Mouse (Mus musculus) CD4-positive helper T cell, adult 2 months (primary cell): ENCODE results near the gene Wwox.

Source experiments
- DNase-seq: peaks from one replicate; pipeline ENCODE4 v3.0.0-alpha.2; 2012; ENCODE audit warnings: low read depth, missing footprints, low spot score

Wwox gene

GRCm38 (mm10) chr8:115081302-115082207 is 642.1 kb downstream of the Wwox start:
- no peak for DNase-seq

DNA sequence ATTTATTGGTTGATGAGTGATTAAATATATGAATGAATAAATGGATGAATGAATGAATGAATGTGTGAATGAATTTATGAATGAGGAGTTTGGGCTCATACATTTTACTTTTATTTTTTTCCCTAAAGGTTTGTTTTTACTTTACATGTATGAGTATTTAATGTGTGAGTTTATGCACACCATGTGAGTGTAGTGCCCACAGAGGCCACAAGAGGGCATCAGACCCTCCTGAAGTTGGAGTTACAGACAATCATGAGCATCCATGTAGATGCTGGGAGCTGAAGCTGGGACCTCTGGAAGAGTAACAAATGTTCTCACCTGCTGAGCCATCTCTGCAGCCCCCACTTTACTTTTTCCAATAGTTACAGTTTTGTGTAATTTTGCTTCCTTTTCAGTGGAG is 648.7 kb downstream of the Wwox start:
- DNase-seq, result no peak

GRCm38 (mm10) chr8:115089744-115090143 is 650.3 kb downstream of the Wwox start:
- no peak for DNase-seq

GRCm38 (mm10) chr8:115090202-115090601 is 650.7 kb downstream of the Wwox start:
- DNase-seq, result no peak

DNA sequence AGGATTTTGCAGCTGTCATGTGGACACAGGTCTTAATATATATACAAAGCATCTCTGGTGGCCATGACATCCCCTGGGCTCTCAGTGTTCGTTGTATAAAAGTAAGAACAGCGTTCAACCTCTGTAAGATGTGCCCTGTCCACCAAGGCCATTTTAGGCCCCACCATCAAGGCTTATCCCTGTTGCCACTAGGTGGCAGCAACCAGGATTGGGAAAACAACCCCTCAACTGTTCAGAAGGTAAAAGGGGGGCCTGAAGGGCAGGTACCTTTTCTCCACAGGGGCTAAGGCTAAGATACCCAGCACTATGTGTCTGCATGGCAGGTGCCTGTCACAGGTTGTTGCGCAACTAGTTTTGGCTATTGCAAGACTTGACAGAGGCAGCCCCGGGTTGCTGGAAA is 656.1 kb downstream of the Wwox start:
- peak; percentile 44 for DNase-seq

GRCm38 (mm10) chr8:115097988-115098562 is 658.6 kb downstream of the Wwox start:
- DNase-seq, result no peak

- no peak for DNase-seq
These were observed 669.9 kb downstream of the Wwox start for GRCm38 (mm10) chr8:115109309-115109708.

- peak; percentile 61 for DNase-seq
These were observed 671.0 kb downstream of the Wwox start for GRCm38 (mm10) chr8:115110423-115110822.

DNA sequence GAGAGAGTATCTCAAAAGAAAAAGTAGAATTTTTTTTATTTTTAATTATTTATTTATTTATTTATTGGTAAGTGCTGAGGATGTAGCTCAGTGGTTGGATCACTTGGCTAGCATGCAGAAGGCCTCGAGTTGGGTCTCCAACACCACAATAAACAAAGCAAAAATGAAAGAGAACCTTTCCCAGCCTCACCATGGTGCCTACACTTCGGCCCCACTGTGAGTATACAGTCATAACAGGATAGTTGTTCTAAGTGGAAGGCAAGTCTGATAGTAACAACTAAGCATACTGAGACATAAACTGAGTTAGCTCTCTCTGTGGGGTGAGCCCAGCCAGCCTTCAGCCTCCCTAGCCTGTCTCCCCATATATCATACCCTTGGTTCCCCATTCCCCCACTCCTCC is 672.6 kb downstream of the Wwox start:
- DNase-seq, result peak; percentile 29

- no peak for DNase-seq
These were observed 675.0 kb downstream of the Wwox start for GRCm38 (mm10) chr8:115114498-115114897.

GRCm38 (mm10) chr8:115126081-115126480 is 686.6 kb downstream of the Wwox start:
- no peak for DNase-seq

- peak; percentile 41 for DNase-seq
These were observed 687.2 kb downstream of the Wwox start for GRCm38 (mm10) chr8:115126674-115127073.

DNA sequence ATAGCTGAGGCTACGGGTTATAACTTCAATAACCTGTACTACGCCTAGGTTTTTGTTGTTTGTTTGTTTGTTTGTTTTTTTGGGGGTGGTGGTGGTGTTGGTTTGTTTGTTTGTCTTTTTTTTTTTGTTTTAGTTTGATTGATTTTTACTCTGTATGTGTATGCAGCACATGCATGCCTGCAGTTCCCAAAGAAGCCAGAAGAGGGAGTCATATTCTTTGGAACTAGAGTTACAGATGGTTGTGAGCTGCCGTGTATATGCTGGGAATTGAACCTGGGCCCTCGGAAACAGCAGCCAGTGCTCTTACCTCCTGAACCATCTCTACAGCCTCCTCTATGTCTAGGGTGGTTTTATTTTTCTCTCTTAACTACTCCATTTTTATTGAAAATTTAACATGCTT is 689.9 kb downstream of the Wwox start:
- DNase-seq, result peak; percentile 19

DNA sequence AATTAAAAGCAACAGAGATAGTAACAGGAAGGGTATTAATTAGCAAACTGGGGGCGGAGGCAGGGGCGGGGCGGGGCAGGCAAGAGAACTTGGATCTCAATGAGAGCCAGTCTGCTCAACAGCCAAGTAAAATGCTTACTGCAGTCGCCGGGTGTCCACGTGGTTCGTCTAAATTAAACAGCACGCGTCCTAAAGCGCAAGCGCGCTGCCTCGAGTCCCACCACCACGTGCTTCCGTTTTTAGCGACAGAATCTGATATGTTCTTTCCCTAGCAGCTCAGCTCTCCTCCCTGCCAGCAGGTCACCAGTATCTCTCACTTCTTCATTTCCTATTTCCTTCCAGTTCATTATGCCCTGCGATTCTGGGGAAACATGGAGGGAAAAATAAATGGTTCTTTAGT is 693.7 kb downstream of the Wwox start:
- DNase-seq, result no peak

- no peak for DNase-seq
These were observed 694.3 kb downstream of the Wwox start for GRCm38 (mm10) chr8:115133711-115134218.

- peak; percentile 50 for DNase-seq
These were observed 697.4 kb downstream of the Wwox start for GRCm38 (mm10) chr8:115136888-115137287.

DNA sequence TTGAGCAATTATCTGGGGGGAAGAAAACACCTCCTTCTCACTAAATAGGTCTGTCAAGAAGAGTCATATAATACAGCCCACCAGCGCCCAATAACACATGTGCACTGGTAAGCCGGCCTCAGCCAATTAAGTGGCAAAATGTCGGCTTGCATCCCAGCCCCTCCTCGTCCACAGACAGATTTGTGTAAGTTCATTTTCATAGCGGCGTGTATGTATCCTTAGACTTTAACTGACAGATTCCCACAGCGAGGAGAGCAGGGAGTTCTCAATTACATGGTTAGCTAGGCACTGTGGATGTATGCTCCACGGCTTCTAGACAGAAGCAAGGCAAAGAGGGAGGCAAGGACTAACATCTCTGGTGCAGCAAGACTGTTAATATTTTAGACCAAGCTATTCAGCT is 702.2 kb downstream of the Wwox start:
- no peak for DNase-seq

DNA sequence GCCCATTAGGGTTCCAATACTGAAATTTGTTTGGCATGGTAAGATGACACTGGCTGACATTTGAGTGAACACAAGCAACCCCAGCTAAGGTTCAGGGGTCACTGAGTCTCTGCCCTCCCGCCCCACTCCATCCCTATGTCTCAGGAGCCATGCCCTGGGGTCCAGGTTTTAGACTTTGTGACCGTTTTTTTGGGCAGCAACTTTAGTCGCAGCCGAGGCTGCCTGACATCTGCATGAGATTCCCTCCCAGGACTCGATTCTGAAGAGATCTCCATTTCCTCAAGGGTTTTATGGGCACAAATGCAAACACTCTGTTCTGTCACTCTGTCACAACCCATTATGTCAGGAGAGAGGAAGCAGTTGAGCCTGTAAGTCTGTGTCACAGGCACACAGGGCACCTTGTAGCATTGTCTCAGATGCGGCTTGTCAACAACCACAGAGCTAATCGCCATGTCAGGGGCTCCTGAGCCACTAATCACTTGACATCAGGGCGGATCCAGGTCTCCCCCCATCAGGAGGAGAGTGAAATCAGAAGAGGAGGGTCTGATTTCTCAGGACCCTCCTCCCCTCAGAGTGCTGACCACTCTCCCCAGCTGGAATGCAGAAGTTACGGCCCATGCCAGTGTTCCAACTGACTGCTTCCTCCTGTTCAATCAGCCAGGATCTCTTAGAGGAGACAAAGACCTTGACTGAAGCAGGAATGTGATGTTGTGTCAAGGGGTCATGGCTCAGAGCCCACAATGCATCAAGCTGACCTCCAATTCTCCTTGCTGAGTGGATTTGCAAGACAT is 704.3 kb downstream of the Wwox start:
- no peak for DNase-seq

DNA sequence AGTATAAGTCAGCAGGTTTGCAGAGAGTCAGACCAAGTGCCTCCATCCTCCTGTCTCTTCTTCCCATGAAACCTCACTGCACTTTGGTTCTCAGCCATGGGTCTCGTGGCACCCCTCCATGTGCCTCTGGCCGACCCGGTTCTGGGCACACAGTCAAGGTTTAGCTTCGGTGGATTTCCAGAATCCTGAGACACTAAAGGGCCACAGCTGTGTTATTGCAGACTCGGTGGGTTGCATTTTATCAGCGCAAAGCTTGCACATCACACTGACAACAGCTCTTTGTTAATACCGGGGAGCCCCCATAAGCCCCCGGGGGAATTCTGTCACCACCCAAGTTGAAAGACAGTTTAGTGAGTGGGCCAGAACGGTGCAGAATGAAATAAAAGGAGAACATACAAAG is 707.6 kb downstream of the Wwox start:
- no peak for DNase-seq

- no peak for DNase-seq
These were observed 711.1 kb downstream of the Wwox start for GRCm38 (mm10) chr8:115150446-115151109.

GRCm38 (mm10) chr8:115151416-115151815 is 712.0 kb downstream of the Wwox start:
- DNase-seq, result no peak

DNA sequence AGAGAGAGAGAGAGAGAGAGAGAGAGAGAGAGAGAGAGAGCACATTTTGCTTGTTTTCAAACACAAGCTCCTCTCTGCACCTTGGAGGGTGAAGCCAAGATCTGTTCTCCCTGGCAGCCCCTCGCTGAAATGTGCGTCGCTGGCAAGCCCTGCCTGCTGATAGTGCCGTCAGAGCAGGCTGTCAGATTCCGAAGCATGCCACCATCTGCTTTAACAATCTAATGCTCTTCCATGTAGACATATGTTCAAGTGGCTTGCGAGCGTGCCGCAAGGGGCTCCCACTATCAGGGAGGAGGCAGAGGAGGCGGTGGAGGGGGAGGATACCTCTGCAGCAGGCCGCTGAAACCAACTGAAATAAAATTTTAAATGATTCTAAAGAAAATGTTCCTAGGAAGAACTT is 714.6 kb downstream of the Wwox start:
- DNase-seq, result no peak
